Mouse (Mus musculus): ENCODE results near the gene Fam172a. TPM values are rescaled to one million over a fixed set of nuclear protein-coding genes. Genes with fewer than 3 reads are reported as not detected.

The Fam172a gene
- polyA plus RNA-seq, 1 experiment, result 5.3 TPM

- no peak for TF ChIP-seq CTCF (conservative IDR thresholded peaks at IDR 0.05; ENCODE audit: insufficient read depth, insufficient read length, low read depth, low read length)
- no peak for TF ChIP-seq POLR2A (IDR thresholded peaks at IDR 0.05; ENCODE audit: low read depth, low read length)
- Histone ChIP-seq H3K27ac (ENCODE audit: insufficient read depth, low read depth, low read length) (no peak overlapping the region), H3K4me3 (ENCODE audit: insufficient read depth, low read depth, low read length) (no peak overlapping the region), H3K4me1 (ENCODE audit: control insufficient read depth, insufficient read depth, low read length) (no peaks in the 10 kb centered on the region), H3K36me3 (ENCODE audit: control insufficient read depth, insufficient read depth, low read length) (no peaks in the 10 kb centered on the region), H3K27me3 (replicated peaks; ENCODE audit: control insufficient read depth, insufficient read depth, low read length) (peaks cover 1% of the 10 kb centered on the region)
- DNase-seq, result no peak
- WGBS, result 7% methylated on average over 15 of the region's 15 CpGs
Measured at GRCm38 (mm10) chr13:78171320-78171719, 469.5 kb downstream of the Fam172a start.

- 13% methylated on average over 17 of the region's 17 CpGs for WGBS
- DNase-seq, result no peak
- TF ChIP-seq CTCF (conservative IDR thresholded peaks at IDR 0.05; ENCODE audit: insufficient read depth, insufficient read length, low read depth, low read length) (no peak), POLR2A (IDR thresholded peaks at IDR 0.05; ENCODE audit: low read depth, low read length) (no peak)
- no peak overlapping the region for H3K27ac ChIP-seq (ENCODE audit: insufficient read depth, low read depth, low read length)
- no peaks in the 10 kb centered on the region for H3K4me1 ChIP-seq (ENCODE audit: control insufficient read depth, insufficient read depth, low read length)
- no peak overlapping the region for H3K4me3 ChIP-seq (ENCODE audit: insufficient read depth, low read depth, low read length)
- H3K27me3 ChIP-seq (replicated peaks; ENCODE audit: control insufficient read depth, insufficient read depth, low read length), result peaks cover 1% of the 10 kb centered on the region
- H3K36me3 ChIP-seq (ENCODE audit: control insufficient read depth, insufficient read depth, low read length), result no peaks in the 10 kb centered on the region
Measured at GRCm38 (mm10) chr13:78171984-78172636, 470.3 kb downstream of the Fam172a start.

GRCm38 (mm10) chr13:78172861-78173260 is 471.0 kb downstream of the Fam172a start:
- Histone ChIP-seq H3K4me1 (ENCODE audit: control insufficient read depth, insufficient read depth, low read length) (no peaks in the 10 kb centered on the region), H3K27ac (ENCODE audit: insufficient read depth, low read depth, low read length) (no peak overlapping the region), H3K36me3 (ENCODE audit: control insufficient read depth, insufficient read depth, low read length) (no peaks in the 10 kb centered on the region), H3K27me3 (replicated peaks; ENCODE audit: control insufficient read depth, insufficient read depth, low read length) (peaks cover 1% of the 10 kb centered on the region), H3K4me3 (ENCODE audit: insufficient read depth, low read depth, low read length) (no peak overlapping the region)
- no peak for TF ChIP-seq POLR2A (IDR thresholded peaks at IDR 0.05; ENCODE audit: low read depth, low read length)
- TF ChIP-seq CTCF (conservative IDR thresholded peaks at IDR 0.05; ENCODE audit: insufficient read depth, insufficient read length, low read depth, low read length), result no peak
- no peak for DNase-seq
- 26% methylated on average over 3 of the region's 3 CpGs for WGBS

- H3K4me1 ChIP-seq (ENCODE audit: control insufficient read depth, insufficient read depth, low read length), result no peaks in the 10 kb centered on the region
- peaks cover 1% of the 10 kb centered on the region for H3K27me3 ChIP-seq (replicated peaks; ENCODE audit: control insufficient read depth, insufficient read depth, low read length)
- TF ChIP-seq POLR2A (IDR thresholded peaks at IDR 0.05; ENCODE audit: low read depth, low read length) (no peak), CTCF (conservative IDR thresholded peaks at IDR 0.05; ENCODE audit: insufficient read depth, insufficient read length, low read depth, low read length) (no peak)
- no peak overlapping the region for H3K4me3 ChIP-seq (ENCODE audit: insufficient read depth, low read depth, low read length)
- 18% methylated on average over 3 of the region's 3 CpGs for WGBS
- no peaks in the 10 kb centered on the region for H3K36me3 ChIP-seq (ENCODE audit: control insufficient read depth, insufficient read depth, low read length)
- DNase-seq, result no peak
- no peak overlapping the region for H3K27ac ChIP-seq (ENCODE audit: insufficient read depth, low read depth, low read length)
Measured at GRCm38 (mm10) chr13:78174191-78174590, 472.4 kb downstream of the Fam172a start.

- H3K4me3 ChIP-seq (ENCODE audit: insufficient read depth, low read depth, low read length), result no peak overlapping the region
- H3K27ac ChIP-seq (ENCODE audit: insufficient read depth, low read depth, low read length), result no peak overlapping the region
- TF ChIP-seq CTCF (conservative IDR thresholded peaks at IDR 0.05; ENCODE audit: insufficient read depth, insufficient read length, low read depth, low read length) (no peak), POLR2A (IDR thresholded peaks at IDR 0.05; ENCODE audit: low read depth, low read length) (no peak)
- H3K4me1 ChIP-seq (ENCODE audit: control insufficient read depth, insufficient read depth, low read length), result no peaks in the 10 kb centered on the region
- WGBS, result 29% methylated on average over 1 of the region's 1 CpGs
- peaks cover 6% of the 10 kb centered on the region for H3K27me3 ChIP-seq (replicated peaks; ENCODE audit: control insufficient read depth, insufficient read depth, low read length)
- no peak for DNase-seq
- no peaks in the 10 kb centered on the region for H3K36me3 ChIP-seq (ENCODE audit: control insufficient read depth, insufficient read depth, low read length)
Measured at GRCm38 (mm10) chr13:78174891-78175290, 473.1 kb downstream of the Fam172a start.

GRCm38 (mm10) chr13:78175821-78176380 is 474.1 kb downstream of the Fam172a start:
- Histone ChIP-seq H3K4me3 (ENCODE audit: insufficient read depth, low read depth, low read length) (no peak overlapping the region), H3K27me3 (replicated peaks; ENCODE audit: control insufficient read depth, insufficient read depth, low read length) (peaks cover 6% of the 10 kb centered on the region), H3K36me3 (ENCODE audit: control insufficient read depth, insufficient read depth, low read length) (no peaks in the 10 kb centered on the region), H3K4me1 (ENCODE audit: control insufficient read depth, insufficient read depth, low read length) (no peaks in the 10 kb centered on the region), H3K27ac (ENCODE audit: insufficient read depth, low read depth, low read length) (no peak overlapping the region)
- DNase-seq, result peak; percentile 38
- WGBS, result 8% methylated on average over 8 of the region's 8 CpGs
- TF ChIP-seq POLR2A (IDR thresholded peaks at IDR 0.05; ENCODE audit: low read depth, low read length) (no peak), CTCF (conservative IDR thresholded peaks at IDR 0.05; ENCODE audit: insufficient read depth, insufficient read length, low read depth, low read length) (0 out of 2 replicates have a peak, but pooled peaks have one; percentile 18)

- TF ChIP-seq CTCF (conservative IDR thresholded peaks at IDR 0.05; ENCODE audit: insufficient read depth, insufficient read length, low read depth, low read length), result no peak
- no peak for TF ChIP-seq POLR2A (IDR thresholded peaks at IDR 0.05; ENCODE audit: low read depth, low read length)
- 27% methylated on average over 5 of the region's 5 CpGs for WGBS
- peaks cover 6% of the 10 kb centered on the region for H3K27me3 ChIP-seq (replicated peaks; ENCODE audit: control insufficient read depth, insufficient read depth, low read length)
- H3K36me3 ChIP-seq (ENCODE audit: control insufficient read depth, insufficient read depth, low read length), result no peaks in the 10 kb centered on the region
- H3K4me3 ChIP-seq (ENCODE audit: insufficient read depth, low read depth, low read length), result no peak overlapping the region
- DNase-seq, result no peak
- H3K4me1 ChIP-seq (ENCODE audit: control insufficient read depth, insufficient read depth, low read length), result no peaks in the 10 kb centered on the region
- no peak overlapping the region for H3K27ac ChIP-seq (ENCODE audit: insufficient read depth, low read depth, low read length)
Measured at GRCm38 (mm10) chr13:78177381-78177950, 475.6 kb downstream of the Fam172a start.
